Mouse (Mus musculus) macrophage (primary cell): ENCODE results near the gene Mapk8ip2. TPM values are rescaled to one million over a fixed set of nuclear protein-coding genes. Genes with fewer than 3 reads are reported as not detected.

Experiments used
- H3K27ac ChIP-seq: fragments of 350-480 bp; formaldehyde crosslinking; 2 replicates; pipeline ENCODE4 v1.9.0; 2021
- H3K36me3 ChIP-seq: fragments of 350-480 bp; formaldehyde crosslinking; 2 replicates; pipeline ENCODE4 v1.9.0; 2021; ENCODE audit errors: inconsistent target
- H3K4me3 ChIP-seq: fragments of 350-480 bp; formaldehyde crosslinking; 2 replicates; pipeline ENCODE4 v1.9.0; 2021; ENCODE audit errors: inconsistent target
- H3K79me2 ChIP-seq: fragments of 350-480 bp; formaldehyde crosslinking; 2 replicates; pipeline ENCODE4 v1.9.0; 2021; ENCODE audit errors: inconsistent target
- WGBS: methylation state at CpG from one replicate; pipeline ENCODE4 v1.1.7; 2026; ENCODE audit warnings: inconsistent platforms; ENCODE audit not compliant: missing documents; 5-methylcytosine and 5-hydroxymethylcytosine counted together
- polyA plus RNA-seq: library from polyadenylated mRNA; stranded (reverse); fragments of 250-400 nt; gene quantifications from 3 replicates; pipeline ENCODE4 v1.2.4, GENCODE M21; 2018; ENCODE audit warnings: inconsistent platforms

Gene Mapk8ip2
- polyA plus RNA-seq, 1 experiment from 2014 or later: not detected

DNA sequence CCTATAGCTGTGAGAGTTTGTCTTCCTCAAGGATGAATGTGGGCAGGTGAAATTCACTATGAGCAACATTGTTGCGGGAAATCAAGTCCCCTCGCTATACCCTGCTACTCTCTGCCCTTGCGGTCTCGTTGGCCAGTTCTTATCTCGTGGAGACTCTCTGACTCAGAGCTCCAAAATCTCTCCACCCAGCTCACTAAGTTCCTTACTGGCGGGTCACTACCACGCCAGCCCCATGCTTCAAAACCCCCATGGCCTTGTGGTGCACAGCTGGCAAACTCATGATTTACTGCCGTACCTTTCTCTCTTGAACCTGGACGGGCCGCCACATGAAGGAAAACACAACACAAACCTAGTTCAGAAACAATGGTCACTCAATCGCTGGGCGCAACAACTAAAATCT lies 34.5 kb downstream of the Mapk8ip2 start:
- Histone ChIP-seq H3K79me2 (no peaks in the 10 kb centered on the region), H3K27ac (no peak overlapping the region), H3K36me3 (no peaks in the 10 kb centered on the region), H3K4me3 (no peak overlapping the region)
- 84% methylated on average over 12 of the region's 12 CpGs for WGBS

DNA sequence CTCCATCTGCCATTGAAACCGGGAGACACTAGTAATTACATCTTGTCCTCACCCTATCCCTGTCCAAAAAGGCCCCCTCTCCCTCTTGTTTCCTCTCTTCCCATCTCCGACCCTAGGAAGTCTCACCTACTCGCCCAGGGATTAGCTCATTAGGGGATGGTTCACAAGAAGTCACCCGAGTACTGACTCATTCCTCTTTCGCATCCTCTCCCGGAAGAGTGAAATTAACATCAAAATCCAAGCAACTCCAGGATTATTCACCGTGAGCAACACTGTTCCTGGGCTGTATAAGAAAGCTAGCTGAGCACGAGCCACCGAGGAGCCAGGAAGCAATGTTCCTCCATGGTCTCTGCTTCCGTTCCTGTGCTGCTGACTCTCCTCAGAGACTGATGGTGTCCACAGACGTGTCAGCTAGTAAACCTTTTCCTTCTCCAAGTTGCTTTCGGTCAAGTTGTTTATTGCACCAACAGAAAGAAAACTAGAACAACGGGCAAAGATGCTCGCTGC lies 35.0 kb downstream of the Mapk8ip2 start:
- H3K27ac ChIP-seq: no peak overlapping the region
- H3K36me3 ChIP-seq: no peaks in the 10 kb centered on the region
- H3K79me2 ChIP-seq: no peaks in the 10 kb centered on the region
- 76% methylated on average over 14 of the region's 14 CpGs for WGBS
- no peak overlapping the region for H3K4me3 ChIP-seq

DNA sequence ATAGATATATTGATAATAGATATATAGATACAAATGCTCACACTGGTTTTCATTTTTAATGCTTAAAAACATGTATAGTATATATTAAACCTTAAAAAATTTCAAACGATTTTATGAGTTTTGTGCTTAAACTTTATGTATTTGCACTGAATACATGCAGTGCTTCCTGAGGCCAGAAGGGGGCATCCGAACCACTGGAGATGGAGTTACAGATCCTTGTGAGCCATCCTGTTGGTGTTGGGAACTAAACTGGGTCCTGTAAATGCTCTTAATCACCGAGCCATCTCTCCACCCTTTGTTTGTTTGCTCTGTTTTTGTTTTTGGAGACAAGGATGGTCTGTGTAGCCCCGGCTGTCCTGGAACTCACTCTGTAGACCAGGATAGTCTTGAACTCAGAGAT lies 41.3 kb downstream of the Mapk8ip2 start:
- Histone ChIP-seq H3K4me3 (no peak overlapping the region), H3K36me3 (no peaks in the 10 kb centered on the region), H3K27ac (no peak overlapping the region), H3K79me2 (no peaks in the 10 kb centered on the region)
- 82% methylated on average over 4 of the region's 4 CpGs for WGBS

DNA sequence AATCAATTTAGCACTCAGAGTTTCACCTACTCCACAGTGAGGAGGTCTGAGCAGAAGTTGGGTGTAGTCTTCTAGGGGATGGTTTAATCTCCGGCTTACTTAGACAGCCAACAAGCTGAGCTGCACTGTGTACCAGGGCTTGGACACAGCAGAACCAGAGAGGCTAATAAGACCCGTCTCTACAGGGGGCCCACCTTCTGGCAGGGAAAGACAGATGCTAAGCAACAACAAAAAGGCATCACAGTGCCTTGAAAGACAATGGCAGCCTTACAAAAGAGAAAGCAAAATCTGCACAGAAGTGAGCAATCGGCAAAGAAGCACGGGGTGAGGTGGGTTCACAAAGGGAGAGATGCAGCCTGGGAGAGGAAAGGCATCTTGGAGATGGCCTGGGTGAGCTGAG lies 42.4 kb downstream of the Mapk8ip2 start:
- H3K4me3 ChIP-seq: no peak overlapping the region
- 51% methylated on average over 4 of the region's 4 CpGs for WGBS

GRCm38 (mm10) chr15:89496841-89497240 lies 43.1 kb downstream of the Mapk8ip2 start:
- Histone ChIP-seq H3K36me3 (no peaks in the 10 kb centered on the region), H3K79me2 (no peaks in the 10 kb centered on the region), H3K4me3 (no peak overlapping the region), H3K27ac (no peak overlapping the region)
- 49% methylated on average over 2 of the region's 2 CpGs for WGBS

More for the DNA sequence above, 42.4 kb downstream of the Mapk8ip2 start:
- Histone ChIP-seq H3K27ac (no peak overlapping the region), H3K36me3 (no peaks in the 10 kb centered on the region), H3K79me2 (no peaks in the 10 kb centered on the region)

DNA sequence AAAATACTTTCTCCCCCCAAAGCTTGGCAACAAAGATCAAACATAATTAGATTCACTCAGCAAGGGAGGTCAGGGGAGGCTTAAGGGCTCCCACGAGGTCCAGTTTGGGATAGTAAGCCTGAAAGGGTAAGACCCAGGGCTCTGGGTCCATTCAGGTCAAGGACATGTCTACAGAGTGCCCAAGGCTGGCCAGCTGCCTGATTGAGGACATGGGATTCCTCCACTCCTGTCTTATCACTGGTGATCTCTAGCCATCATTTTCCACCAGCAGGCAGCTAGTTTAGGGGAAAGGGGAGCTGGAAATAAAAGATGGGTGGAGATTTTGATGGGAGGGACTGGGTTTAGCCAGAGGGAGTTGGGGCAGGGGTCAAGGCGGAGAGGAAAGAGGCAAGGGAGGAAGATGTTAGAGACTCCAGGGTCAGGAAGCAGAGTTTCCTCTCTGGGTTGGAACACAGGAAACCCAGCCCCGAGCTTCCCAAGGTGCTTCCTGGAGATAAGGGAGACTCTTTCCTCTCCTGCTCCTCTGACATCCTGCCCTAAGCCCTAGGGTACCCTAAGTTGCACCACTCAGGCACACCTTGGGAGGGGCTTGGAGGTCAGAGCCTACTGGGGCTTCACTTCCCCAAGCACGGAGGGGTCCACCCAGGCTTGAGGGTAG lies 43.8 kb downstream of the Mapk8ip2 start:
- 6% methylated on average over 4 of the region's 4 CpGs for WGBS
- Histone ChIP-seq H3K4me3 (no peak overlapping the region), H3K79me2 (no peaks in the 10 kb centered on the region), H3K27ac (no peak overlapping the region), H3K36me3 (no peaks in the 10 kb centered on the region)

DNA sequence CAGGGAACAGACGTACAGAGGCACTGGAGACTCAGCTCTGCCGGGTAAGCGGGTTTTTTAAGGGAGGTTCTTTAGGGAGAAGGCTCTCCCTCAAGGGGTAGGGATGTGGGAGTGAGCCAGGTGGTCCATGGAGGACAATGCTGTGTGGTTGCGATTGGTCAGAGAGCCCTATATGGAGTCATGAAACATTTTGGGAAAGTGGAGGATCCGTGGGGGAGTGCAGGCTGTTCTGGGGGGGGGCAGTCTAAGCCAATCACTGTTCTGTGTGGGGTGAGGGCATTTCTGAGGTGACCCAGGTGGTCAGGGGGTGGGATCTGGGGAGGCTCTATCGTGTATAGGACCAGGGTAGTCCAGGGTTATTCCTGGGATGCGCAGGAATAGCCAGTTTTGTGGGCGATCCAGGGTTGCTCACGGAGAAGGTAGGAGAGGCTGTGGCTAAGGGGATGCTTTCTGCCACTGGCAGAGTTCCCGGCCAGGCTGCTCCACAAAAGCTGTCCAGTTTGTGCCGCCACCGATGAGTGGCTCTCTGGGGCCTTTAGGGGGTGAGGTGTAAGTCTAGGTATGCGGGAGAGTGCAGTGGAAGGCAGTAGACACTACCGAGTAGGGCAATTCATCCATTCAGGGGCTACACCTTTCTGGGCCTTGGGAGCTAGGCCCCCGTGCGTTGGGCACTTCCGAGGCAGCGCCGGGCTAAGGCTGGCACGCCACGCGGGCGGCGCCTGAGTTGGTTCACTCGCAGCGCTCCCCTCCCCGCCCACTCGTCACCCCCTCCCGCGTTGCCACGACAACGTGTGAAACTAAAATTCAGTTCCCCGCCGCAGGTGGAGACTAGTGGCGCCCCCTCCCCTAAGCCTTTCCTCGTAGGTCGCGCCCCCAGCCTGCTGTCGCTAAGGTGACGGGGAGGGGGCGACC lies 44.6 kb downstream of the Mapk8ip2 start:
- Histone ChIP-seq H3K27ac (no peak overlapping the region), H3K36me3 (no peaks in the 10 kb centered on the region), H3K4me3 (no peak overlapping the region), H3K79me2 (no peaks in the 10 kb centered on the region)
- 2% methylated on average over 39 of the region's 41 CpGs for WGBS

DNA sequence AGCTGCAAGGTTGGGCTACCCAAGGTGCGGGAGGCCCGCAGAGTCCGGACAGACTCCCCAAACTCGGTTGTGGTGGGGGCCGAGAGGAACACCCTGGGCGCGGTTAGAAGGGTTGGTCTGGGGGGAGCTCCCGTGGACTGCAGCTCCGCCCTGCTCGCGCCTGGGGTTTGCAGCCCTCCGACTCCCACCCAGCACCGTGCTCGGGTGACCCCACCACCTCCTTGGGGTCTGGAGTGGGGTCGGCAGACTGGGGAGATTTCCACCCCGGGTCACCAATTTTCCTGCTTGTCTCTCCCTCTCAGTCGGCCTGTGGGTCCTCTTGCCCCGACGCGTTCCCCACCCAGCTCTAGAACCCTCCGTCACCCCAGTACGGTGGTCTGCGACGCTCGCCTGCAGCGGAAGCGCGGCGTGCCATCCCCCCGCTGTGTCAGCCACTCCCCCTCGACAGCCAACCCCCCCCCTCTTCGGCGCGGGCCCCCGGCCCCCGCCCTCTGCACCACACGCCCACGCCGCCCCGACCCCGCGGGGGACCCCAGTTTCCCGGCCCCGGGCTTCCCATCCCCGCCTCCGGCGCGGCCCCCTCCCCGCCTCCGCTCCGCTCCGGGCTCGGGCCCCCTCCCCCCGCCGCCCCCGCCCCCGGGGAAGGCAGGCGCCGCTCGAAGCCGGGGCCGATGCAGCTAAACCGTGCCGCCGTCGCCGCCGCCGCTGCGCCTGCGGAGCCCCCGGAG lies 45.4 kb downstream of the Mapk8ip2 start, which contains the start of gene Shank3:
Gene Shank3, plus strand, starts transcription at position 663 of the 728 bp plus-strand sequence.
- H3K4me3 ChIP-seq: no peak within 1 kb of the TSS
- WGBS: under 1% methylated on average over 59 of the region's 72 CpGs
- no peaks in the 10 kb centered on the region for H3K36me3 ChIP-seq

GRCm38 (mm10) chr15:89499784-89500220 lies 46.1 kb downstream of the Mapk8ip2 start:
- H3K27ac ChIP-seq: no peak overlapping the region
- no peaks in the 10 kb centered on the region for H3K36me3 ChIP-seq
- 1% methylated on average over 60 of the region's 60 CpGs for WGBS
- no peak overlapping the region for H3K4me3 ChIP-seq
- no peaks in the 10 kb centered on the region for H3K79me2 ChIP-seq

More for the DNA sequence above, 45.4 kb downstream of the Mapk8ip2 start, which contains the start of gene Shank3:
- H3K27ac ChIP-seq: no peak within 1 kb of the TSS
- no peaks in the 10 kb centered on the region for H3K79me2 ChIP-seq

GRCm38 (mm10) chr15:89500221-89500791 lies 46.6 kb downstream of the Mapk8ip2 start:
- no peak overlapping the region for H3K4me3 ChIP-seq
- no peak overlapping the region for H3K27ac ChIP-seq
- WGBS: 34% methylated on average over 35 of the region's 35 CpGs
- no peaks in the 10 kb centered on the region for H3K36me3 ChIP-seq
- H3K79me2 ChIP-seq: no peaks in the 10 kb centered on the region

DNA sequence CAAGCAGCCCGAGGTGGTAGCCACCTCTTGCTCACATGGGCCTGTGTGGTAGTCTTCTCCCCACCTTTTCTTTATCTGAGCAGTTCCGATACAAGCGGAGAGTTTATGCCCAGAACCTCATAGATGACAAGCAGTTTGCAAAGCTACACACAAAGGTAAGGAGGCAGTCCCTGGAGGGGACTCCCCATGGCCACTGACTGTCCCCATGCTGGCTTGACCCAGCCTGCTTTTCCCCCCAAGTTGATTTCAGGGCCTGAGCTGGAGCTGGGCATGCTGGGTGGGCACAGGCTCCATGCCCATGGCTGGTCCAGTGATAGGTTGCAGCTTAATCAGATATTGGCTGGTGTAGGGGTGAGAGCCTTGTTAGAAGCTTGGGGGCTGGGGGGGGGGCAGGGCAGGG lies 47.6 kb downstream of the Mapk8ip2 start:
- 95% methylated on average over 3 of the region's 3 CpGs for WGBS
- no peaks in the 10 kb centered on the region for H3K36me3 ChIP-seq
- H3K79me2 ChIP-seq: no peaks in the 10 kb centered on the region
- H3K4me3 ChIP-seq: no peak overlapping the region
- no peak overlapping the region for H3K27ac ChIP-seq

- 95% methylated on average over 9 of the region's 9 CpGs for WGBS
- Histone ChIP-seq H3K36me3 (no peaks in the 10 kb centered on the region), H3K27ac (no peak overlapping the region), H3K4me3 (no peak overlapping the region), H3K79me2 (no peaks in the 10 kb centered on the region)
Measured at GRCm38 (mm10) chr15:89504838-89505237, 51.1 kb downstream of the Mapk8ip2 start.

DNA sequence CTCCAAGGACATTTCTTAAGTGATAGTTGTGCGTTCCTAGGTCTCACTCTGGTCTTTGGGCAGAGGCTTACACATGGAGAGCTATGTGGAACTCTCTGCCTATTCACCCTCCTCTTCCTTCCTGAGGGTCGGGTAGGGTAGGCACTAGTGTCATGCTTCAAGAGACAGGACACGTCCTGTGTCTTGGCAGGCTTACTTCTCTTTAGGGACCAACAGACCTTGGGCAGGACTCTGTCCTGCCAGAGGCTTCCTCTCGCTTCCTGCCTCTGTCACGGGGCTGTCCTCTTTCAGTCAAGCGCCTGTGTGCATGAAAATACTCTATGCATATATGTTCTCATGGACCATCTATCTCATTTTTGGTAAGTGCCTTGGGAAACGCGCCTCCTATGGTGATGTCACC lies 54.0 kb downstream of the Mapk8ip2 start:
- Histone ChIP-seq H3K79me2 (no peaks in the 10 kb centered on the region), H3K27ac (no peak overlapping the region), H3K4me3 (no peak overlapping the region), H3K36me3 (no peaks in the 10 kb centered on the region)
- WGBS: 61% methylated on average over 8 of the region's 8 CpGs

- Histone ChIP-seq H3K79me2 (no peaks in the 10 kb centered on the region), H3K4me3 (no peak overlapping the region), H3K27ac (no peak overlapping the region), H3K36me3 (no peaks in the 10 kb centered on the region)
- WGBS: 35% methylated on average over 4 of the region's 4 CpGs
Measured at GRCm38 (mm10) chr15:89512679-89513078, 59.0 kb downstream of the Mapk8ip2 start.
